Mouse (Mus musculus): Measurements from ENCODE around the gene Ap1g1.
"Not testable (repeated sequence)": the region's sequence is repeated elsewhere in the genome, so short reads cannot be mapped to it uniquely, and the experiment has no call there.

The Ap1g1 gene

DNA sequence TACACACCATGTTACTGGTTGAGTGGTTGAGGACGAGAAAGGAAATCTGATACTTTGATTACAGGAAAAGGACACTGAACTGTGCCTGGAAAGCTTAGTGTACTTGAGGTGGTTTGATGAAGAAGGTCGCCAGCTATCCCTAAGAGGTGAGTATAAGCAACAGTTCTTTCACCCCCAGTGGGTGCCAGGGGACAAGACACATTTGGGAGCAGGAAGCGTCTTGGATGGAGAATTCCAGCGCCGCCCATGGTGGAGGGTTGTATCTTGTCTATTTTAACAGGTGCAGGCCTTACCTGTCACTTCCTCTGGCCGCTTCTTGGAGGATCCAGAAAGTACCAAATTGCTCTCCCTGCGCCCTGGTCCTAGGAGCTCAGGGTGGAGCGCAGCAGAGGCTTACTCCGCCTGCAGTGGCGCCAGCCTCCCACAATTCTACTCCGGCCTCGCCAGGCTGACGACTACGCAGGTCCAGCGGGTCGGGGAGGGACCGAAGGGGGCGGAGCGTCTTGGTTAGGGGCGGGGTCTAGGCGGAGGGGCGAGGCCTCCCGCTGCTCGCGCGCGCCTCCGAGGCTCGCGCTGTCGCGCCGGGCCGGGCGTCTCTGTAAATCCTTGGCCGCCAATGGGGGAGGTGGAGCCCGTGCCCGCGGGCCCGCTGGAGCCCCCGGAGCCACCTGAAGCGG, 89.8 kb downstream of the Ap1g1 start, which contains the start of gene Phlpp2:
Gene Phlpp2, plus strand, starts transcription at position 540 of the 677 bp plus-strand sequence.
- DNase-seq, result peak; percentile 96 to 98

DNA sequence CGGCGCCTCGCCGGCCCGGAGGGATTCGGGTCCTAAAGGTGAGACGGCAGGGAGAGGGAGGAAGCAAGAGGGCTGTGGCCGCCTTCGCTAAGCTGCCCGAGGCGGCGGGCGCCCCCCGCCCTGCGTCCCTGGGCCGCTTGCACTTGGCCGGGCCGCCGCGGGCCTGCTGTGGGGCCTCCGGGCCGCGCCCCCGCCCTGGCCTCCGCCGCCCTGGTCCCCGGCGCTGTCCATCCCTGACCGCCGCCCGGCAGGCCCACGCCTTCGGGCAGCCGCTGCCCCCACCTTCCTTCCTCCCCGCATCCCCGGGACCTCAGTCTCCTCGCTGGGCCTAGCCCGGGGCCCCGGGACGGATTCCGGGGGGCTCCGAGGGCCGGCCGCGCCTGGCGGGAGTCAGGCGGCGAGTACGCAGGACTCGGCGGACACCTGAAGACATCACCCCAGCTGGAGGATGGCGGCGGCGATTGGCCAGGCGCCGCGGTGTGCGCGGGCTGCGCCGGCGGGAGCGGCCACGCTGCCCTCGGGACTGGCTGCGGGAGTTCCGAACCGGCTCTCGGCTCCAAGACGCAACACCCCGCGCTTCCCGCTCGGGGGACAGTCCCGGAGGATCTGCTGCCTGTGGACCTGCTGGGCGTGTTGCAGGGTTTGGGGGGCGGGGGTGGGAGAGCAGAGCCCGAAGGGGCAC, 90.5 kb downstream of the Ap1g1 start:
- peak; percentile 31 to 67 for DNase-seq

DNA sequence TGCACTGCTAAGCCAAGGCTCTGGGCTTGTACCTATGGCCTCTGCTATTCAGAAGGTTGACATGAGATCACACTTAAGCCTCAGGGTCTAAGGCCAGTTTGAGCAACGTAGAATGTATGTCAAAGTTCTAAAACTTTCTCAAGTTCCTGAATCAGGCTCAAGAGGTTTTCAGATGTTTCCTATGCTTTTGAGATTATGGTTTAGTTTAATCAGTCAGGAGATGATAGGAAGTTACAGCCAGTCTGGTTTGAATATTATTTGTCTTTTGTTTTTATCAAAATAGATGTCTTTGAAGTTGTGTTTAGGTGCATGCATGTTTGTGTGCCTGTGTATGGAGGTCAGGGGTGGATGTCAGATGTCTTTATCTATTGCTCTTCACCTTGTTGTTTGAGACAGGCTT, 92.7 kb downstream of the Ap1g1 start:
- DNase-seq, result no peak

DNA sequence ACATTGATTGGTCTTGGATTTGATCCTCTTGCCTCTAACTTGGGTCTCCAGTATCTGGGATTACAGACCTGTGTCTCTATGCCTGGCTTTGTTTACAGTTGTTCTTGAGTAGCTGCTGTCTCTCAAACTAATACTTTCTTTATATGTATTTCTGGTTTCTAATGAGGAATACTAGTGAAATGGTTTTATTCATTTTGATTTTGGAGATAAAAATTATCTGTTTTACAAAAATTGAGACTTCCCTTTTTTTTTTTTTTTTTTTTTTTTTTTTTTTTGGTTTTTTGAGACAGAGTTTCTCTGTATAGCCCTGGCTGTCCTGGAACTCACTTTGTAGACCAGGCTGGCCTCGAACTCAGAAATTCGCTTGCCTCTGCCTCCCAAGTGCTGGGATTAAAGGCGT, 95.4 kb downstream of the Ap1g1 start:
- not testable (repeated sequence) for DNase-seq

GRCm38 (mm10) chr8:109880012-109880662, 101.8 kb downstream of the Ap1g1 start:
- DNase-seq, result peak; percentile 46 to 51

GRCm38 (mm10) chr8:109885294-109885693, 106.9 kb downstream of the Ap1g1 start:
- DNase-seq, result no peak

- DNase-seq, result no peak
Observed at GRCm38 (mm10) chr8:109889211-109889610, 110.9 kb downstream of the Ap1g1 start.

GRCm38 (mm10) chr8:109890794-109891585, 112.6 kb downstream of the Ap1g1 start:
- no peak for DNase-seq

- DNase-seq, result peak; percentile 6 to 17
Observed at GRCm38 (mm10) chr8:109894636-109895035, 116.3 kb downstream of the Ap1g1 start.

GRCm38 (mm10) chr8:109895355-109895754, 117.0 kb downstream of the Ap1g1 start:
- DNase-seq, result no peak

- no peak for DNase-seq
Observed at GRCm38 (mm10) chr8:109902379-109902778, 124.0 kb downstream of the Ap1g1 start.

DNA sequence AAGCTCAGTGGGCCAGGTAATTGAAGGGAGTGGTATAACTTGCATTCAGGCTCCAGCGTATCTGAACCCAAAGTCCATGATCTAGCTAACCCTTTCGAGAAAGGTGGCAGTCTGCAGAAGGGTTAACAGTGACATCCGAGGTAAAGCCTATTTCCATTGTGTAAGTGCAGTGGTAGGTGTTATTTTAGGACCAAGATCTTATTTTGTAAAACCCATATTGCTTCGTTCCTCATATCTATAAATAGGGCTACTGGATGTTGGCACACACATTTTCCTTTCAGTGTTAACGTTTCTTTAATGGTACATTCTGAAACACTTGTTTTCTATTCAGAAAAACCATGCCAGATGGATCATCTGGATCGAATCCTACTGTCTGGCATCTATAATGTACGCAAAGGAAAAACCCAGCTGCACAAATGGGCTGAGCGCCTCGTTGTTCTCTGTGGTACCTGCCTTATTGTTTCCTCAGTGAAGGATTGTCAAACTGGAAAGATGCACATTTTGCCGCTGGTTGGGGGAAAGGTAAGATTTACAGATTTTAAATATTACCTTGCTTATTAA, 125.6 kb downstream of the Ap1g1 start:
- no peak for DNase-seq

- no peak for DNase-seq
Observed at GRCm38 (mm10) chr8:109904928-109905668, 126.7 kb downstream of the Ap1g1 start.

DNA sequence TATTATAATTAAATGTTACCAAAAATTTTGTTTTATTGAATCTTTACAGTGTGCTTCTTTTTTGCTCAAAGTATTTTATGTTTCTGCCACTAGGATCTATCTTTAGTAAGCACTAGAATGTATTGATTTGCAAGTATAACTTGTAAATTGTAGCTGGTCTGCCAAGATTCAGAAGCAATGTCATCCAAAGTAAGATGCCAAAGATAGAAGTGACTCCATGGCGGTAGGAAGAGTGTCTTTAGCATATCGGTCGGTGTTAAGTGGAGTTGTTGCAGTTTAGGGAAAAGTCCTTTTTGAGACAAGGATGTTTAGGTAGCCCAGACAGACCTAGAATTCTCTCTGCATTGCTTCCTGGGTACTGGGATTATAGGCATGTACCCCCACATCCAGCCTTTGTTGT, 128.6 kb downstream of the Ap1g1 start:
- DNase-seq, result no peak

DNA sequence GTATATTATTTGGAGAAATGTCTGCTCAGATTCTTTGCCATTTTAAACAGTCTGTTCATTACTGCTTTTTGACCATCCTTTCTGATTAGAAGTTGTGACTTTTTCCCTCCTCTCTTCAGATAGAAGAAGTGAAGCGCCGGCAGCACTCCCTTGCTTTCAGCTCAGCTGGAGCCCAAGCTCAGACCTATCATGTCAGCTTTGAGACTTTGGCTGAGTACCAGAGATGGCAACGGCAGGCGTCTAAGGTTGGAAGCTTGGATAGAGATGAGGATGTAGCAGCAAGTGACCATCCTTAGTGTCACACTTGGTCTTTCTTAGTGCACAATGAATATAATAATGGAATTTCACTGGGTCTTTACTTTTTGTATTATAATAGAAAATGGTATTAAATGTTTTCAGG, 129.0 kb downstream of the Ap1g1 start:
- DNase-seq, result no peak
